Mouse (Mus musculus) heart, embryonic 12.5 days (tissue): ENCODE results near the gene Zfp668. TPM values are rescaled to one million over a fixed set of nuclear protein-coding genes. Genes with fewer than 3 reads are reported as not detected.

Experiments used
- ATAC-seq: fragments of 200-750 bp; cut with Nextera tagmentation; 2 replicates; pipeline ENCODE4 v1.8.0; 2017; ENCODE audit warnings: moderate TSS enrichment, moderate library complexity; ENCODE audit not compliant: insufficient number of reproducible peaks, low FRiP score
- H3K27ac ChIP-seq: fragments of 300-500 bp; sonication (generic); 2 replicates; pipeline ENCODE4 v1.5.1; 2016; ENCODE audit warnings: mild to moderate bottlenecking, moderate library complexity; ENCODE audit not compliant: poor library complexity, severe bottlenecking
- H3K27me3 ChIP-seq: fragments of 300-500 bp; sonication (generic); replicated peaks from 2 replicates; pipeline ENCODE4 v1.6.1; 2016; ENCODE audit warnings: mild to moderate bottlenecking, moderate library complexity
- H3K36me3 ChIP-seq: fragments of 300-500 bp; sonication (generic); 2 replicates; pipeline ENCODE4 v1.6.1; 2016; ENCODE audit warnings: mild to moderate bottlenecking, moderate library complexity
- H3K4me1 ChIP-seq: fragments of 300-500 bp; sonication (generic); replicated peaks from 2 replicates; pipeline ENCODE4 v1.6.1; 2016; ENCODE audit warnings: mild to moderate bottlenecking
- H3K4me2 ChIP-seq: fragments of 300-500 bp; sonication (generic); 2 replicates; pipeline ENCODE4 v1.6.1; 2016; ENCODE audit warnings: mild to moderate bottlenecking, moderate library complexity
- H3K4me3 ChIP-seq: fragments of 300-500 bp; sonication (generic); 2 replicates; pipeline ENCODE4 v1.5.1; 2016; ENCODE audit warnings: mild to moderate bottlenecking
- H3K9ac ChIP-seq: fragments of 300-500 bp; sonication (generic); 2 replicates; pipeline ENCODE4 v1.6.1; 2016; ENCODE audit warnings: mild to moderate bottlenecking, moderate library complexity
- H3K9me3 ChIP-seq: fragments of 300-500 bp; sonication (generic); replicated peaks from 2 replicates; pipeline ENCODE4 v1.6.1; 2016; ENCODE audit warnings: mild to moderate bottlenecking, moderate library complexity
- WGBS: fragments of 180-500 bp; shearing (Covaris S2); methylation state at CpG from one replicate; pipeline ENCODE4 v1.1.7; 2016; 5-methylcytosine and 5-hydroxymethylcytosine counted together
- polyA plus RNA-seq: library from polyadenylated mRNA; unstranded; fragments of >200 nt; fragmentation: Nextera tagmentation; extraction: Ambion mirVana; gene quantifications from 2 replicates; pipeline ENCODE4 v1.2.1, GENCODE M21; 2016

Zfp668 gene
- polyA plus RNA-seq, 1 experiment from 2014 or later, result 11.4 TPM

- 76% methylated on average over 5 of the region's 5 CpGs for WGBS
- peaks cover 21% of the 10 kb centered on the region for H3K4me1 ChIP-seq
- H3K9me3 ChIP-seq, result no peaks in the 10 kb centered on the region
- H3K27me3 ChIP-seq, result no peaks in the 10 kb centered on the region
- H3K27ac ChIP-seq, result no peak overlapping the region
- no peak for ATAC-seq
- peak overlapping the region; percentile 73 for H3K9ac ChIP-seq
- peak overlapping the region; percentile 64 for H3K4me3 ChIP-seq
- H3K36me3 ChIP-seq, result peaks cover 31% of the 10 kb centered on the region
- peak overlapping the region; percentile 92 for H3K4me2 ChIP-seq
Observed at GRCm38 (mm10) chr7:127894480-127894879, 17.9 kb upstream of the Zfp668 start.

- H3K4me2 ChIP-seq, result no peak within 1 kb of the TSS
- 39% methylated on average over 4 of the region's 4 CpGs for WGBS
- no peaks in the 10 kb centered on the region for H3K9me3 ChIP-seq
- peaks cover 68% of the 10 kb centered on the region for H3K36me3 ChIP-seq
- no peak within 1 kb of the TSS for H3K4me3 ChIP-seq
- H3K27me3 ChIP-seq, result no peaks in the 10 kb centered on the region
- H3K9ac ChIP-seq, result no peak within 1 kb of the TSS
- H3K27ac ChIP-seq, result no peak within 1 kb of the TSS
- H3K4me1 ChIP-seq, result peaks cover 26% of the 10 kb centered on the region
- no peak for ATAC-seq
Observed at GRCm38 (mm10) chr7:127890798-127891197, 14.2 kb upstream of the Zfp668 start, which contains the start of gene Prss53. Gene Prss53 (minus strand): TSS chr7:127890970.

GRCm38 (mm10) chr7:127888821-127889220 is 12.2 kb upstream of the Zfp668 start:
- ATAC-seq, result no peak
- WGBS, result 78% methylated on average over 3 of the region's 3 CpGs
- Histone ChIP-seq H3K4me1 (peaks cover 29% of the 10 kb centered on the region), H3K27me3 (no peaks in the 10 kb centered on the region), H3K36me3 (peaks cover 87% of the 10 kb centered on the region), H3K4me2 (no peak overlapping the region), H3K9me3 (no peaks in the 10 kb centered on the region), H3K9ac (no peak overlapping the region), H3K27ac (no peak overlapping the region), H3K4me3 (no peak overlapping the region)

GRCm38 (mm10) chr7:127887781-127888180 is 11.2 kb upstream of the Zfp668 start:
- no peaks in the 10 kb centered on the region for H3K9me3 ChIP-seq
- 78% methylated on average over 3 of the region's 3 CpGs for WGBS
- H3K27me3 ChIP-seq, result no peaks in the 10 kb centered on the region
- no peak overlapping the region for H3K27ac ChIP-seq
- ATAC-seq, result no peak
- H3K4me3 ChIP-seq, result no peak overlapping the region
- no peak overlapping the region for H3K4me2 ChIP-seq
- peaks cover 88% of the 10 kb centered on the region for H3K36me3 ChIP-seq
- no peak overlapping the region for H3K9ac ChIP-seq
- peaks cover 39% of the 10 kb centered on the region for H3K4me1 ChIP-seq

GRCm38 (mm10) chr7:127887191-127887590 is 10.6 kb upstream of the Zfp668 start:
- Histone ChIP-seq H3K4me2 (no peak overlapping the region), H3K4me3 (no peak overlapping the region), H3K9ac (no peak overlapping the region), H3K9me3 (no peaks in the 10 kb centered on the region), H3K4me1 (peaks cover 45% of the 10 kb centered on the region), H3K36me3 (peaks cover 88% of the 10 kb centered on the region), H3K27me3 (no peaks in the 10 kb centered on the region), H3K27ac (no peak overlapping the region)
- 84% methylated on average over 8 of the region's 8 CpGs for WGBS
- no peak for ATAC-seq

GRCm38 (mm10) chr7:127886551-127886950 is 9.9 kb upstream of the Zfp668 start:
- WGBS, result 91% methylated on average over 6 of the region's 6 CpGs
- Histone ChIP-seq H3K4me1 (peaks cover 45% of the 10 kb centered on the region), H3K4me3 (no peak overlapping the region), H3K4me2 (no peak overlapping the region), H3K9me3 (no peaks in the 10 kb centered on the region), H3K27me3 (no peaks in the 10 kb centered on the region), H3K36me3 (peaks cover 91% of the 10 kb centered on the region), H3K27ac (no peak overlapping the region), H3K9ac (no peak overlapping the region)
- no peak for ATAC-seq

- Histone ChIP-seq H3K4me1 (peaks cover 45% of the 10 kb centered on the region), H3K4me2 (no peak overlapping the region), H3K27me3 (no peaks in the 10 kb centered on the region), H3K9me3 (no peaks in the 10 kb centered on the region), H3K27ac (no peak overlapping the region), H3K4me3 (no peak overlapping the region; the same call in 1 of the 2 replicates), H3K9ac (no peak overlapping the region), H3K36me3 (peaks cover 97% of the 10 kb centered on the region)
- WGBS, result 76% methylated on average over 6 of the region's 6 CpGs
- ATAC-seq, result no peak
Observed at GRCm38 (mm10) chr7:127885951-127886350, 9.3 kb upstream of the Zfp668 start.

- no peak for ATAC-seq
- peaks cover 37% of the 10 kb centered on the region for H3K4me1 ChIP-seq
- no peaks in the 10 kb centered on the region for H3K27me3 ChIP-seq
- no peak overlapping the region for H3K4me3 ChIP-seq
- H3K4me2 ChIP-seq, result no peak overlapping the region
- H3K27ac ChIP-seq, result no peak overlapping the region
- peaks cover 72% of the 10 kb centered on the region for H3K36me3 ChIP-seq
- 81% methylated on average over 12 of the region's 12 CpGs for WGBS
- no peaks in the 10 kb centered on the region for H3K9me3 ChIP-seq
- H3K9ac ChIP-seq, result no peak overlapping the region
Observed at GRCm38 (mm10) chr7:127880431-127880830, 3.8 kb upstream of the Zfp668 start.

GRCm38 (mm10) chr7:127879301-127879700 is 2.7 kb upstream of the Zfp668 start:
- WGBS, result 95% methylated on average over 9 of the region's 9 CpGs
- Histone ChIP-seq H3K27me3 (no peaks in the 10 kb centered on the region), H3K4me1 (peaks cover 33% of the 10 kb centered on the region), H3K27ac (no peak overlapping the region), H3K36me3 (peaks cover 61% of the 10 kb centered on the region), H3K9me3 (no peaks in the 10 kb centered on the region), H3K9ac (no peak overlapping the region), H3K4me3 (no peak overlapping the region), H3K4me2 (no peak overlapping the region)
- no peak for ATAC-seq

GRCm38 (mm10) chr7:127876041-127876466 is 574 bp downstream of the Zfp668 start, which contains the start of gene Zfp646:
Gene Zfp646 (plus strand): TSS chr7:127876221.
- H3K36me3 ChIP-seq, result peaks cover 39% of the 10 kb centered on the region
- H3K9me3 ChIP-seq, result no peaks in the 10 kb centered on the region
- peak within 1 kb of the TSS; percentile 97 for H3K9ac ChIP-seq
- no peaks in the 10 kb centered on the region for H3K27me3 ChIP-seq
- WGBS, result under 1% methylated on average over 41 of the region's 41 CpGs
- H3K4me2 ChIP-seq, result peak within 1 kb of the TSS; percentile 74
- H3K4me3 ChIP-seq, result peak within 1 kb of the TSS; percentile 94
- peak; percentile 89 for ATAC-seq
- H3K27ac ChIP-seq, result peak within 1 kb of the TSS; percentile 98
- peaks cover 20% of the 10 kb centered on the region for H3K4me1 ChIP-seq

- Histone ChIP-seq H3K4me1 (peaks cover 20% of the 10 kb centered on the region), H3K36me3 (peaks cover 37% of the 10 kb centered on the region), H3K9ac (peak overlapping the region; percentile 97), H3K4me2 (peak overlapping the region; percentile 74), H3K27me3 (no peaks in the 10 kb centered on the region), H3K4me3 (peak overlapping the region; percentile 94), H3K27ac (peak overlapping the region; percentile 98), H3K9me3 (no peaks in the 10 kb centered on the region)
- peak; percentile 92 for ATAC-seq
- WGBS, result under 1% methylated on average over 39 of the region's 43 CpGs
Observed at GRCm38 (mm10) chr7:127875627-127876001, 1.0 kb downstream of the Zfp668 start.
